Mouse (Mus musculus) liver, embryonic 14.5 days (tissue): ENCODE results near the gene Abr. TPM values are rescaled to one million over a fixed set of nuclear protein-coding genes. Genes with fewer than 3 reads are reported as not detected.

Source experiments
- ATAC-seq: fragments of 200-750 bp; cut with Nextera tagmentation; 2 replicates; pipeline ENCODE4 v1.8.0; 2017; ENCODE audit warnings: moderate number of reproducible peaks, mild to moderate bottlenecking, moderate library complexity; ENCODE audit not compliant: insufficient read depth
- DNase-seq, 3 experiments: peaks; one replicate each; pipeline ENCODE4 v3.0.0-alpha.2; 2012 to 2013; ENCODE audit warnings: low read depth in 3 of 3, low spot score in 3 of 3
- H3K27ac ChIP-seq: fragments of 300-500 bp; sonication (generic); 2 replicates; pipeline ENCODE4 v1.5.1; 2014; ENCODE audit warnings: moderate library complexity, mild to moderate bottlenecking, control low read depth, inconsistent platforms
- H3K27me3 ChIP-seq: fragments of 300-500 bp; sonication (generic); 2 replicates; pipeline ENCODE4 v1.6.1; 2014; ENCODE audit warnings: mild to moderate bottlenecking, low read length, moderate library complexity; ENCODE audit not compliant: control insufficient read depth, insufficient read depth
- H3K36me3 ChIP-seq: fragments of 300-500 bp; sonication (generic); replicated peaks from 2 replicates; pipeline ENCODE4 v1.6.1; 2014; ENCODE audit warnings: low read depth; ENCODE audit not compliant: control insufficient read depth, insufficient read depth
- H3K4me1 ChIP-seq, 2 experiments: fragments of 200-500 bp in 1 of 2; fragments of 300-500 bp in 1 of 2; sonication (generic) in 1 of 2; replicated peaks; 2 replicates each; pipeline ENCODE4 v1.6.1; 2012 to 2014; ENCODE audit warnings: antibody characterized with exemption in 1 of 2, inconsistent platforms in 1 of 2, low read length in 1 of 2; ENCODE audit not compliant: control insufficient read depth in 2 of 2, insufficient read depth in 2 of 2
- H3K4me2 ChIP-seq: fragments of 300-500 bp; sonication (generic); 2 replicates; pipeline ENCODE4 v1.6.1; 2014; ENCODE audit warnings: low read depth, mild to moderate bottlenecking, control low read depth, moderate library complexity
- H3K4me3 ChIP-seq, 2 experiments: fragments of 200-500 bp in 1 of 2; fragments of 300-500 bp in 1 of 2; sonication (generic) in 1 of 2; 2 replicates each; pipeline ENCODE4 v1.5.1; 2012 to 2014; ENCODE audit warnings: low read depth in 2 of 2, low read length in 2 of 2, mild to moderate bottlenecking in 2 of 2, control low read depth in 1 of 2, inconsistent platforms in 1 of 2, moderate library complexity in 1 of 2; ENCODE audit not compliant: insufficient read depth in 1 of 2
- H3K9ac ChIP-seq: fragments of 300-500 bp; sonication (generic); replicated peaks from 2 replicates; pipeline ENCODE4 v1.6.1; 2014; ENCODE audit warnings: mild to moderate bottlenecking, control low read depth, moderate library complexity
- H3K9me3 ChIP-seq: fragments of 300-500 bp; sonication (generic); 2 replicates; pipeline ENCODE4 v1.6.1; 2016; ENCODE audit warnings: low read length, mixed read lengths; ENCODE audit not compliant: control insufficient read depth
- CTCF ChIP-seq: IDR thresholded peaks from 2 replicates; pipeline ENCODE4 v1.5.1; 2016; ENCODE audit warnings: antibody characterized with exemption, low read depth, control low read depth
- EP300 ChIP-seq: IDR thresholded peaks from 2 replicates; pipeline ENCODE4 v1.6.1; 2016; ENCODE audit warnings: antibody characterized with exemption, low read depth
- WGBS: fragments of 180-500 bp; shearing (Covaris S2); extraction: QIAGEN DNeasy Blood & Tissue Kit; methylation state at CpG from one replicate; pipeline ENCODE4 v1.1.7; 2014; ENCODE audit not compliant: insufficient replicate concordance; 5-methylcytosine and 5-hydroxymethylcytosine counted together
- polyA plus RNA-seq, 2 experiments: library from polyadenylated mRNA; depleted of rRNA in 1 of 2; stranded (reverse) in 1 of 2; unstranded in 1 of 2; fragments of >200 nt; fragmentation: Nextera tagmentation in 1 of 2; extraction: Ambion mirVana in 1 of 2; gene quantifications; 2 replicates each; pipeline versions ENCODE4 v1.2.1 to v1.2.3; 2012 to 2014

The Abr gene
- polyA plus RNA-seq, 2 experiments: 2.3 to 3.3 TPM

GRCm38 (mm10) chr11:76454492-76454891, 167.6 kb downstream of the Abr start:
- Histone ChIP-seq H3K27ac (no peak overlapping the region), H3K9ac (no peak overlapping the region), H3K4me1 (no peaks in the 10 kb centered on the region; a peak in 1 of 4 replicates), H3K4me2 (no peak overlapping the region), H3K36me3 (no peaks in the 10 kb centered on the region), H3K27me3 (no peaks in the 10 kb centered on the region), H3K4me3 (no peak overlapping the region), H3K9me3 (no peaks in the 10 kb centered on the region)
- ATAC-seq (no peak), DNase-seq (no peak)
- WGBS: 48% methylated on average over 5 of the region's 5 CpGs
- no peak for TF ChIP-seq EP300
- peak; percentile 91 for TF ChIP-seq CTCF

GRCm38 (mm10) chr11:76450202-76450561, 171.9 kb downstream of the Abr start:
- TF ChIP-seq EP300: no peak
- TF ChIP-seq CTCF: no peak
- Histone ChIP-seq H3K27ac (no peak overlapping the region), H3K4me3 (no peak overlapping the region), H3K4me1 (0 out of 4 replicates have a peak, but pooled peaks cover 0 to 5% of the 10 kb centered on the region in 2 experiments), H3K36me3 (no peaks in the 10 kb centered on the region), H3K9ac (no peak overlapping the region), H3K4me2 (no peak overlapping the region), H3K9me3 (no peaks in the 10 kb centered on the region), H3K27me3 (no peaks in the 10 kb centered on the region)
- ATAC-seq (no peak), DNase-seq (no peak)
- 53% methylated on average over 3 of the region's 3 CpGs for WGBS

- no peak for ATAC-seq
- 59% methylated on average over 15 of the region's 15 CpGs for WGBS
Measured at GRCm38 (mm10) chr11:76449520-76450201, 172.5 kb downstream of the Abr start.

GRCm38 (mm10) chr11:76446251-76446650, 175.9 kb downstream of the Abr start:
- Histone ChIP-seq H3K4me1 (0 out of 4 replicates have a peak, but pooled peaks cover 0 to 5% of the 10 kb centered on the region in 2 experiments), H3K9ac (no peak overlapping the region), H3K36me3 (no peaks in the 10 kb centered on the region), H3K27me3 (no peaks in the 10 kb centered on the region), H3K27ac (no peak overlapping the region), H3K4me3 (no peak overlapping the region), H3K4me2 (peak overlapping the region; percentile 11; the same call in 1 of the 2 replicates), H3K9me3 (no peaks in the 10 kb centered on the region)
- peak in 2 of 3 experiments; percentile 16 to 20 for DNase-seq
- WGBS: 9% methylated on average over 10 of the region's 10 CpGs
- ATAC-seq: no peak
- TF ChIP-seq EP300 (no peak), CTCF (no peak)

More at GRCm38 (mm10) chr11:76449520-76450201, 172.5 kb downstream of the Abr start:
- no peak overlapping the region for H3K4me2 ChIP-seq
- no peaks in the 10 kb centered on the region for H3K36me3 ChIP-seq
- no peak overlapping the region for H3K27ac ChIP-seq
- TF ChIP-seq EP300: no peak
- no peak for TF ChIP-seq CTCF
- DNase-seq: no peak
- H3K4me3 ChIP-seq: no peak overlapping the region
- H3K9ac ChIP-seq: no peak overlapping the region
- H3K27me3 ChIP-seq: no peaks in the 10 kb centered on the region
- 0 out of 4 replicates have a peak, but pooled peaks cover 0 to 5% of the 10 kb centered on the region in 2 experiments for H3K4me1 ChIP-seq
- no peaks in the 10 kb centered on the region for H3K9me3 ChIP-seq

- H3K27ac ChIP-seq: no peak overlapping the region
- DNase-seq (no peak), ATAC-seq (no peak)
- no peaks in the 10 kb centered on the region for H3K36me3 ChIP-seq
- H3K4me3 ChIP-seq: no peak overlapping the region
- H3K9me3 ChIP-seq: no peaks in the 10 kb centered on the region
- 0 out of 4 replicates have a peak, but pooled peaks cover 0 to 5% of the 10 kb centered on the region in 2 experiments for H3K4me1 ChIP-seq
- no peak overlapping the region for H3K4me2 ChIP-seq
- no peak overlapping the region for H3K9ac ChIP-seq
- TF ChIP-seq EP300 (no peak), CTCF (no peak)
- H3K27me3 ChIP-seq: no peaks in the 10 kb centered on the region
- 51% methylated on average over 8 of the region's 8 CpGs for WGBS
Measured at GRCm38 (mm10) chr11:76445459-76445858, 176.7 kb downstream of the Abr start.
